9 mouse cellular contexts compared by ENCODE assay signal in the genomic region with DNA sequence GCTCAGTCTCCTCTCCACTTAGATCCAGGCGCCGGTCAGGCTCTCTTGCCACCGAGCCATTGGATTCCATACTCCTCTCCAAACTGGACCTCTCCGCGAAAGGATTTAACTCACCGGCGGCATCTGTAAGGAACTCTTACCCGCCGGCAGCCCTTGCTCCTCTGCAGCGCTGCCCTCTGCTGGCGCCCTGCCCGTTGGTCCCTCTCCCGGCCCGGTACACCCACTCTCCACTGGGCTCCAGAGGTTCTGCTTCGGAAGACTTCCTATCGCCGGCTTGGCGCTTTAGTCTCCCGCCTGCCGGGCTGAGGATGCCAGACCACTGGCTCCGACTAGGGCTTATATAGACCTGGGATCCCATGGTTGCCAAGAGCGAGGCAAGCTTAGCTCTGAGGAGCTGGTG. TPM values are rescaled to one million over a fixed set of nuclear protein-coding genes. Genes with fewer than 3 reads are reported as not detected.
DNase-seq lines count a peak whose midpoint lies in the region; ATAC-seq and TF ChIP-seq lines count a peak whose summit lies in the region.
"Had no signal": no experiment of that assay in that cellular context is flagged by ENCODE, and none has a peak within 500 bp of the region (broad histone marks: within the 10 kb centered on the region; RNA-seq: fewer than 3 reads in every experiment).

No protein-coding gene starts in this region.

- TF ChIP-seq CTCF in intestine, postnatal 0 days (IDR thresholded peaks at IDR 0.05; ENCODE audit: low read depth), result peak; percentile 63

- WGBS in intestine, postnatal 0 days, result under 1% methylated on average over 22 of the region's 22 CpGs
- WGBS in midbrain, embryonic 10.5 days, result under 1% methylated on average over 22 of the region's 22 CpGs

- H3K27ac ChIP-seq in intestine, postnatal 0 days (ENCODE audit: low read depth, low read length), result no peak overlapping the region
- peak overlapping the region; percentile 77 for H3K27ac ChIP-seq in midbrain, embryonic 10.5 days (replicated peaks)

- H3K36me3 ChIP-seq in intestine, postnatal 0 days (ENCODE audit: control insufficient read depth, insufficient read depth), result no peaks in the 10 kb centered on the region
- peaks cover 1% of the 10 kb centered on the region; the same call in 1 of the 2 replicates for H3K36me3 ChIP-seq in midbrain, embryonic 10.5 days

- 0 out of 2 replicates have a peak, but pooled peaks have one; percentile 37 for ATAC-seq in erythroblast, adult 5-6 weeks (replicated peaks; ENCODE audit: low FRiP score, poor library complexity, severe bottlenecking)
- no peak for ATAC-seq in intestine, postnatal 0 days
- no peak for ATAC-seq in megakaryocyte, adult 5-6 weeks (ENCODE audit: poor library complexity, severe bottlenecking)

- peak; percentile 43 for DNase-seq in gastrocnemius, postnatal 10 days
- no peak for DNase-seq in gastrocnemius, postnatal 36 days
- peak; percentile 48 for DNase-seq in Muller cell, postnatal 12 days (ENCODE audit: inconsistent ontology term)
- peak; percentile 70 for DNase-seq in midbrain, embryonic 10.5 days (ENCODE audit: low spot score)
- no peak for DNase-seq in frontal cortex, postnatal 36 days (ENCODE audit: low spot score in 2 of 2)

- peaks cover 99% of the 10 kb centered on the region for H3K27me3 ChIP-seq in intestine, postnatal 0 days (replicated peaks; ENCODE audit: control insufficient read depth, insufficient read depth, low read length)
- peaks cover 100% of the 10 kb centered on the region for H3K27me3 ChIP-seq in midbrain, embryonic 10.5 days (ENCODE audit: low read depth, poor library complexity, severe bottlenecking)

- H3K4me3 ChIP-seq in intestine, postnatal 0 days (ENCODE audit: low read depth, low read length), result peak overlapping the region; percentile 9; the same call in 1 of the 2 replicates
- H3K4me3 ChIP-seq in midbrain, embryonic 10.5 days, result peak overlapping the region; percentile 53
- H3K4me3 ChIP-seq: megakaryocyte, embryonic 14.5 days had no signal

- no peak overlapping the region for H3K4me2 ChIP-seq in intestine, postnatal 0 days (replicated peaks; ENCODE audit: low read depth)

- intact Hi-C loops in gastrocnemius, postnatal 36 days (cut with DNase I), result no loop called here

- H3K4me1 ChIP-seq in intestine, postnatal 0 days (replicated peaks; ENCODE audit: control insufficient read depth, insufficient read depth, low read length), result no peaks in the 10 kb centered on the region
- H3K4me1 ChIP-seq in midbrain, embryonic 10.5 days, result peaks cover 90% of the 10 kb centered on the region

- H3K9ac ChIP-seq in intestine, postnatal 0 days (ENCODE audit: low read depth, low read length), result no peak overlapping the region

- H3K9me3 ChIP-seq in intestine, postnatal 0 days (ENCODE audit: control insufficient read depth), result no peaks in the 10 kb centered on the region
- H3K9me3 ChIP-seq in midbrain, embryonic 10.5 days (replicated peaks), result no peaks in the 10 kb centered on the region
- H3K9me3 ChIP-seq: megakaryocyte, embryonic 14.5 days had no signal

RNA-seq across cellular contexts. Expression of a gene that starts 2.0 kb away (rescaled TPM):
- not detected for total RNA-seq in gastrocnemius, postnatal 10 days (2021)
- total RNA-seq in gastrocnemius, postnatal 36 days (2021), result not detected
- not detected in 2 replicates for total RNA-seq in erythroblast, adult 5-6 weeks (2015; ENCODE audit: low replicate concordance)
- not detected in 2 replicates for total RNA-seq in erythroblast, adult 5-6 weeks (2017; ENCODE audit: low replicate concordance)
- not detected in 2 replicates for polyA plus RNA-seq in intestine, postnatal 0 days (2015; fragmentation: Nextera tagmentation; extraction: Ambion mirVana)
- 2.0 and 4.3 TPM in 2 replicates for polyA plus RNA-seq in midbrain, embryonic 10.5 days (2016; fragmentation: Nextera tagmentation; extraction: Ambion mirVana)
- total RNA-seq in megakaryocyte, adult 5-6 weeks (2015), result not detected in 2 replicates
- not detected in 2 replicates for total RNA-seq in megakaryocyte, adult 5-6 weeks (2017)

RNA-seq across cellular contexts. Expression of a gene that starts 32.7 kb away (rescaled TPM):
- 10 to 100 TPM; 12.9 to 13.9 TPM for total RNA-seq in gastrocnemius, postnatal 10 days (2021)
- 1 to 10 TPM; 6.1 to 7.5 TPM for total RNA-seq in gastrocnemius, postnatal 36 days (2021)
- 9.6 and 9.8 TPM in 2 replicates for total RNA-seq in erythroblast, adult 5-6 weeks (2015; ENCODE audit: low replicate concordance)
- total RNA-seq in erythroblast, adult 5-6 weeks (2017; ENCODE audit: low replicate concordance), result 9.2 and 9.8 TPM in 2 replicates
- polyA plus RNA-seq in intestine, postnatal 0 days (2015; fragmentation: Nextera tagmentation; extraction: Ambion mirVana), result 18.2 and 18.8 TPM in 2 replicates
- 97.4 and 106 TPM in 2 replicates for polyA plus RNA-seq in midbrain, embryonic 10.5 days (2016; fragmentation: Nextera tagmentation; extraction: Ambion mirVana)
- 15.3 and 17.7 TPM in 2 replicates for total RNA-seq in megakaryocyte, adult 5-6 weeks (2015)
- total RNA-seq in megakaryocyte, adult 5-6 weeks (2017), result 24.1 and 25.9 TPM in 2 replicates

RNA-seq across cellular contexts. Expression of a gene that starts 50.4 kb away (rescaled TPM):
- 10 to 100 TPM; 39.2 to 51.8 TPM for total RNA-seq in gastrocnemius, postnatal 10 days (2021)
- total RNA-seq in gastrocnemius, postnatal 36 days (2021), result 10 to 100 TPM; 21.9 to 22.3 TPM
- total RNA-seq in erythroblast, adult 5-6 weeks (2015; ENCODE audit: low replicate concordance), result 13.8 and 14.0 TPM in 2 replicates
- total RNA-seq in erythroblast, adult 5-6 weeks (2017; ENCODE audit: low replicate concordance), result 9.5 and 13.4 TPM in 2 replicates
- 13.4 and 14.5 TPM in 2 replicates for polyA plus RNA-seq in intestine, postnatal 0 days (2015; fragmentation: Nextera tagmentation; extraction: Ambion mirVana)
- polyA plus RNA-seq in midbrain, embryonic 10.5 days (2016; fragmentation: Nextera tagmentation; extraction: Ambion mirVana), result 44.2 and 48.2 TPM in 2 replicates
- total RNA-seq in megakaryocyte, adult 5-6 weeks (2015), result 24.7 and 32.5 TPM in 2 replicates
- total RNA-seq in megakaryocyte, adult 5-6 weeks (2017), result 24.5 and 30.5 TPM in 2 replicates

Comparison
In these comparisons a context has a peak if more than half of its experiments do, and no peak if none do; other contexts are left out.
1. DNase-seq: peak in gastrocnemius, postnatal 10 days (single experiment), Muller cell, postnatal 12 days (single experiment) and midbrain, embryonic 10.5 days (single experiment); none in gastrocnemius, postnatal 36 days (0 of 2) and frontal cortex, postnatal 36 days (0 of 2).